Mouse (Mus musculus) T-cell, adult 2 months (primary cell): ENCODE data around the gene Acadl.

Source experiments
- DNase-seq: peaks from one replicate; pipeline ENCODE4 v3.0.0; 2022; ENCODE audit warnings: low spot score

The Acadl gene

DNA sequence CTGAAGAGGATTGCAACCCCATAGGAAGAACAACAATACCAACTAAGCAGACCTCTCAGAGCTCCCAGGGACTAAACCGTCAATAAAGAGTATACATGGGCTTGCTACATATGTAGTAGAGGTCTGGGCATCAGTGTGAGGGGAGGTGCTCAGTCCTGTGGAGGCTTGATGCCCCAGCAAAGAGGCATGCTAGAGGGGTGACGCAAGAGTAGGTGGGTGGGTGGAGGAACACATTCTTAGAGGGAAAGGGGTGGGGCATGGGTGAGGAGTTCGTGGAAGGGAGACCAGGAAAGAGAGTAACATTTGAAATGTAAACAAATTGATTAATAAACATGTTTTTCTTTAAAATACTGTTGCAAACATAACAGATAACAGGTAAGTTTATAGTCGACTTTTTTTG, 82.0 kb downstream of the Acadl start:
- no peak for DNase-seq
